Mouse (Mus musculus): ENCODE data around the gene Tmem273.

The Tmem273 gene

GRCm38 (mm10) chr14:32785556-32786130, at the start of gene Tmem273:
Tmem273 (plus strand) TSS chr14:32785963.
- DNase-seq (ENCODE audit: low read depth, low spot score), result no peak

DNA sequence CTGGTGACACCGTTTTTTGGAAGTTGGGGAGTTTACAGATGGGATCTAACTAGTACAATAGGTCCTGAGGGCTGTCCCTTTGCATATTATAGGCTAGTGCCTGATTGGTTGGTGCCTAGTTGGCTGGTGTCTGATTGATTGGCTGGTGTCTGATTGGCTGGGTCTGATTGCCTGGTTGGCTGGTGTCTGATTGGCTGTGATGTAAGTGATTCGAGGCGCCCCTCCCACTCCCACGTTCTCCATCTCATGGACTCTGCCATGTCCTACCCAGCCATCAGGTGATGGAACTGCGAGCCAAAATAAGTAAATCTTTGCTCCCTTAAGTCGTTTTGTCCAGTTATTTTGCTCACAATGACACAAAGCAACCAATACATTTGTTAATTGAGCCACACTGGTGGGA, 49.2 kb upstream of the Tmem273 start:
- peak; percentile 12 for DNase-seq (ENCODE audit: low read depth, low spot score)

DNA sequence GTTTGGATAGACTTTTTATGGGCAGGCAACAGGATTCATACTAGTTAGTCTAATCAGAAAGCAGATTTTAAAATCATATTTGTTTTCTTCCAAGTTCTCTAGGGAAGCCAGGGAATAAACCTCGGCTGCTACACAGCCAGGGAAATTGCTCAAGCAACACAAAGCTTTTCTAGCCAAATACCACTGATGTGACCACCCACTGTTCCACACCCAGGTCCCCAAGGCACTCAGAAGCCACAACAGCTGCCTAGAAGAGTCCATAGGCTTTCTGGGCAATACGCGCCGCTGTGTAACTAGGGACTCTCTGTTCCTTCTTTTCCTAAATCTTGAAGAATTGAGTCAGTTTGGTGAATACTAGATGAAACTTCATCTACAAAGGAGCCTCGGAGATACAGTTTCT, 47.2 kb upstream of the Tmem273 start:
- no peak for DNase-seq (ENCODE audit: low read depth, low spot score)

DNA sequence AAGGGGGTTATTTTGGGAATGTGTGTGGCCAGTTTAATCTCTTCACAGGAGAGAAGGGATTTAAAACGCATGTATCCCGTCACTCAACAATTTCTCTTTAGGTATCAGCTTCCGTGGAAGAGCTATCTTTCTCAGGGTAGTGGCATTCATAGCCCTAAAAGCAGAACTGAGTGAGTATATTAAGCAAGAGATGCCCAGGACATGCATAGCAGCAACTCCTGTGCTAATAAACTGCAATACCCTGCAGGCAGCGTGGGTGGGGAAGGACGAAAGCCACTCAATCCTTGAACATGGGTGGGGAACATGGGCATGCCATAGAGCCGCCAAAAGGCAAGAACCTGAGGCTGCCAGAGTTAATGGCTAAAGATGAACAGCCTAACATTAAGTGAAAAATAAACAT, 37.2 kb upstream of the Tmem273 start:
- no peak for DNase-seq (ENCODE audit: low read depth, low spot score)

GRCm38 (mm10) chr14:32750727-32751126, 35.0 kb upstream of the Tmem273 start:
- DNase-seq (ENCODE audit: low read depth, low spot score), result no peak

DNA sequence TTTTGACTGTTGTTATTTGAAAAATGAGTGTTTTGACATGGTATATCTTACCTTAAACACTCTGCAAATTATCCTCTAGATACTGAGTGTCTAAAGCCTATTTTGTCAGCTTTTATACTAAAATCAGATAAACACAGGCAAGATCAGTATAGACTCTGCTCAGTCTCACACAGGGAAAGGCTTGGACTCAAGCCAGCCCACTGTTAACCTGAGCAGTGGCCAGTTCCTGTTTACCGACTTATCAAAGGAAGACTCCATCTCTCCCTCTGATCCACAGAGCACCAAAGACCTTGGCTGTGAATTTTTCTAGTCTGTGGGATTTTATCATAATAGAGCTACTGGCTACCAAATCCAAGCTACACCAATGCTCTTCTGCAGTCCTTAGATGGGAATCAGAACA, 31.5 kb upstream of the Tmem273 start:
- DNase-seq (ENCODE audit: low read depth, low spot score), result no peak

DNA sequence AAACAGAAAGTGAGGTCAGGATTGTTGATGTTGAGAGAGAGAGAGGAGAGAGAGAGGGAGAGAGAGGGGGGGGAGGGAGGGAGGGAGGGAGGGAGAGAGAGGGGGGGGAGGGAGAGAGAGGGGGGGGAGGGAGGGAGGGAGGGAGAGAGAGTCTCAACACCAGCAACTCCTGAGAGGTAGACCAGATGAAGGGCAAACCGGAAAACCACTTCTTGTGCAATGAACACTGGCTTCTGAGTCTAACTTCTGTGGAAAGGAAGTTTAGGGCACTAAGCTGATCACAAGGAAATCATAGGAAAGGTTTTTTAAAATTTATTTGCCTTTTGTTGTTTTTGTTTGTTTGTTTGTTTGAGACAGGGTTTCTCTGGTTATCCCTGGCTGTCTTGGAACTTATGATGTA, 23.6 kb upstream of the Tmem273 start:
- no peak for DNase-seq (ENCODE audit: low read depth, low spot score)

GRCm38 (mm10) chr14:32770563-32770962, 15.2 kb upstream of the Tmem273 start:
- no peak for DNase-seq (ENCODE audit: low read depth, low spot score)

DNA sequence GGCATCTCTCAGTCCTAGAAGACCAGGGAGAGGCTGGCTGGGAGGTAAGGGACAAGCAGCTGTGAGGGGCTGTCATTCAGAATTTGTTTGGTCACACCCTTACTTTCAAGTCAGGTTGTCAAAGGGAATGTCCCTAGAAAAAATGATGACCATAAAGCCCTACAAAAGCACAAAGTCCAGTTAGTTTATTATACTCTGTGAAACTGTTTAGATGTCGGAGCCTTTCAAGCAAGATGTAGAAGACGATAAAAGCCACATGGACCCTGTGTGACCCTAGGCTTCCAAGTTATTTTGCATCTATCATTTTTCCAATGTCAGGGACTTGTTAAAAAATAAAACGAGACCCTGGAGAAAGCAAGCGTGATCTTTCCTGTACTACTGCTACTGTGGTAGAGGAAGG, 13.7 kb upstream of the Tmem273 start:
- no peak for DNase-seq (ENCODE audit: low read depth, low spot score)

GRCm38 (mm10) chr14:32772791-32773190, 13.0 kb upstream of the Tmem273 start:
- DNase-seq (ENCODE audit: low read depth, low spot score), result peak; percentile 46

DNA sequence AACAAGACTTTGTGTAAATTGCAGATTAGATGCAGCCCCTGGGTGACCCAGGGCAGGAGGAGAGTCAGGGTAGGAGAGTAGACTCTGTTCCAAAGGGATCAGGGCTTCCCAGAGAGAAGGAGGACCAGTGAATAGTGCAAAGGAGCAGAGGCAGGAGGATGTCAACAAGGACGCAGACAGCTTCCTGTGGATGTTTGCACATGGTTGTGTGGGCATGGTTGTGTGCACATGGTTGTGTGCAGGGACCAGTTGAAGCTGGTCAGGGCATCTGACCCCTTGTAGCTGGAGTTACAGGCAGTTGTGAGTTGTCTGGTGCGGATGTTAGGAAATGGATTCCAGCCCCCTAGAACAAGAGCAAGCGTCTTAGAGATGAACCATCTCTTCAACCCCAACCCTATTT, 12.3 kb upstream of the Tmem273 start:
- DNase-seq (ENCODE audit: low read depth, low spot score), result no peak

- DNase-seq (ENCODE audit: low read depth, low spot score), result no peak
These were observed 9.7 kb upstream of the Tmem273 start for GRCm38 (mm10) chr14:32776077-32776476.

DNA sequence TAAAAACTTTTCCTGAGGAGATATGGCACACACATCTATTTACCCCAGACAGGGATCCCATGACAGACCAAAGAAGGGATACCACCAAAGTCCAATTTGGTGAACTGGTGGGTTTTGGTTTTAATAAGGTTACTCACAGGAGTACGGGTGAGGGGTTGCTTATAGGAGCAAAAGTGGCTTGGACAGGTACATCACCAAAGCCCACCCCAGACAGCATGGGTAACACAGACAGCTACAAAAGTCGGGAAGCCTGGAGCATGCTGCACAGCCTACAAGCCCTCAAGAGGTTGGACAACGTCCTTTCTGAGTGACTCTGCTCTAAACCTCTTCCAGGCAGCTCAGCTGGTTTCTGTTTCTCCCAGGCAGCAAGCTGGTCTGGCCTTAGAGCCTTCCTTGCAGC, 7.4 kb upstream of the Tmem273 start:
- no peak for DNase-seq (ENCODE audit: low read depth, low spot score)

DNA sequence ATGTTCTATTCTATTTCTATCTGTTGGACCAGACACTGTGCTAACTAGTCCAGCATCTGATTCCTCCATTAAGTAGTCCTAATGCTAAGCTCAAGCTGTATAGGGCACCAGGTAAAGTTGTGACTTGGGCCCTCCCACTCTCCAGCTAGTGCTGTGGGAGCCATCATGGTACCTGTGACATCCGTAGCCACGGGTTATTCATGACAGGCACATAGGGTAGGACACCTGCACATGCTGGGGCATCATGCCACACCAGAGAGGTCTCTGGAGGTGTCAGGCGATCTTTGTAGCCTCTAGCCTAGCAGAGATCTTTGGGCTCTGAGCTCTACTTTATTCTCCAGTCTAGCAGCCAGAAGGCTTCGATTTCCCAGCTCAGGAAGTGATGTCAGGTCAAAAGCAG, 2.9 kb upstream of the Tmem273 start:
- DNase-seq (ENCODE audit: low read depth, low spot score), result no peak

DNA sequence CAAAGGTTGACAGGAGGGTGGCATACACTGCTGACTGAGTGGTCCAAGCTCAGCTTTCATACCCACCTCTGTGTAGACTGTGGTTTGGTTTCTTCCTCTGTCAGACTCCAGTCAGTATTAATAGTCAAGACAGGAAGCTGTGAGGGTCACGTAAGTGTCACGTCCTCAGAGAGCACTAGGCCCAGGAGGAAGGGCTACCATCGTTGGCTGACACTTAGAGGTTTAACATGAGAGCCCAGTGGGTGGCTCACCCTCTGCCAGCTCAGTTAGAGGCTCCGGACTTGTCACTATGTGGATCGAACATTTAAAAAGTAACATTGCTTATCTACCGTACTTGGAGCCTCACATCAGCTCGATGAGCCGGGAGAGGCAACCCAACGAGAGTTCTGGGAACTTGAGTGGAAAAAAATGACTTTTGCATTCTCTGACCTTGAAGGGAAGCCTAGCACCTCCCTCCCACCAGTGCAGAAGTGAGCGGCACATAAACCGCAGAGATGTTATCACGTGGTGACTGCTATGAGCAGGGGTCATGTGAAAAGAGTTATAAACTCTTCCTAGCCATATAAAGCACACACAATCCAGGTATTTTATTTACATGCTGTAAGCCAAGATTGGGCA, 1.5 kb upstream of the Tmem273 start:
- no peak for DNase-seq (ENCODE audit: low read depth, low spot score)

- DNase-seq (ENCODE audit: low read depth, low spot score), result no peak
These were observed 1.0 kb upstream of the Tmem273 start for GRCm38 (mm10) chr14:32784748-32785134.

DNA sequence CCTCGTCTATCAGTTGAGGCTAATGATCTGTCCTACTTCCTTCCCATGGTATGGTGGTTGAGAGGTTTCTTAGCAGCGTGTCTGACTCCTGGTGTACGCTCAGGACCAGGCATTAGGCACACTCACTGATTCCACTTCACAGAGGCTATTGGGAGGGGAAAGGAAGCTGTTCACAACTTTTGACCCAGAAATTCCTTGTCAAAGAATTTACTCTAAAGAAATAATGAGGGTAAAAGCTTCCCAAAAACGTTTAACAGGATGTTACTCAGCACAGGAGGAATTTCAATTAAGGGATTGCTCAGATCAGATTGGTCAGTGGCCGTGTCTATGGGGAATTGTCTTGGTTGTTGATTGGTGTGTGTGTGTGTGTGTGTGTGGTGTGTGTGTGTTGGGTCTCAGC, 1.9 kb downstream of the Tmem273 start:
- no peak for DNase-seq (ENCODE audit: low read depth, low spot score)

DNA sequence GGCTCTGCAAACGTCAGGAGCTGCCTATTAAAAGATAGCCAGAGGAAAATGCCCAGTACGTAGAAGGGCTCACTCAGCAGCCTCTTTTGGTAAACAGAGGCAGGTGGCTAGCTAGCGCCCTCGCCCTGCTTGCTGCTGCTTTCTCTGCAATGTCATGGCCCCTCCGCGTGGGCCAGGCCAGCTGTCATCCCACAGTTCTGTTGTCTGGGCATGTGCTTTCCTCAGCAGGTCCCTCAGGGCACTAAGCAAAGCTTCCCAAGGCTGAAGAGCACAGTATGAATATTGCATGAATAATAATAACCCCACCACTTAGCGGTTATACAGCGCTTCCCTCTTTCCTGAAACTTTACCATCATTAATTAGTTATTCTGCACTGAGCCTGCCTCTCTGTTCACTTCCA, 10.6 kb downstream of the Tmem273 start:
- no peak for DNase-seq (ENCODE audit: low read depth, low spot score)

DNA sequence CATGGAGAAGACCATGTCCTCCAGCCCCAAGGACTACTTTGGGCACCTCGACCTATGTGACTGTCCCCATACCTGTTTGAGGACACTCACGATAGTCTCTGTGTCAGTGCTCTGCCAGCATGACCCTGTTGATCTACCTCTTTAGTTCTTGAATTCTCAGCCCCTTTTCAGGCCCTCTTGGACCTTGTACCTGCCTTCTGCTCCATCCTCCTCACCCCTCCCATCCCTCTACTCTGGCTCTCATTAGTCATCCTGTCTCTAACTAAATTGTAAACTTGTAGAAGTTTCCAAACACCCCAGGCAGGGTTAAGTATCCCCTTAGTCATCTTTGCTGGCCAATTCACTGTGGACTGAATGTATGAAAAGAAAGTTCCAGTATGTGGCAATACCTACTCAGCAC, 12.0 kb downstream of the Tmem273 start:
- no peak for DNase-seq (ENCODE audit: low read depth, low spot score)

- DNase-seq (ENCODE audit: low read depth, low spot score), result no peak
These were observed 12.6 kb downstream of the Tmem273 start for GRCm38 (mm10) chr14:32798355-32798754.

DNA sequence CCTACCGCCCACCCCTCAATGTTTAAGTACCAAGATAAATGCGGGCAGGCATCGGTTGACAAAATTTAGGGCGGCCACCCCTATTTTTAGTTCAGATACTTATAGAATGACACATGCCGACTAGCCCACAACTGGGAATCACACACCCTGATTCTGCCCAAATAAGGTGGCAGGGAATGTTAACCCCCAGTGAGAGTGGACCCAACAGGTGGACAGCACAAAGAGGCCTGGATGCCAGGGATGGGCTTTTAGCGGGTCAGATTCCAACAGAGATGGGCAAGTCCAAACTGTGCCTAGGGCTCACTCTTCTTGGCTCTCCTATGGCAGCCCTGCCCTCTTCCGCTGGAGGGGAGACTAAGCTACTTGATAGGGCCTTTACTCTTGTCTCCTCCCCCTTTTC, 14.3 kb downstream of the Tmem273 start:
- peak; percentile 17 for DNase-seq (ENCODE audit: low read depth, low spot score)

DNA sequence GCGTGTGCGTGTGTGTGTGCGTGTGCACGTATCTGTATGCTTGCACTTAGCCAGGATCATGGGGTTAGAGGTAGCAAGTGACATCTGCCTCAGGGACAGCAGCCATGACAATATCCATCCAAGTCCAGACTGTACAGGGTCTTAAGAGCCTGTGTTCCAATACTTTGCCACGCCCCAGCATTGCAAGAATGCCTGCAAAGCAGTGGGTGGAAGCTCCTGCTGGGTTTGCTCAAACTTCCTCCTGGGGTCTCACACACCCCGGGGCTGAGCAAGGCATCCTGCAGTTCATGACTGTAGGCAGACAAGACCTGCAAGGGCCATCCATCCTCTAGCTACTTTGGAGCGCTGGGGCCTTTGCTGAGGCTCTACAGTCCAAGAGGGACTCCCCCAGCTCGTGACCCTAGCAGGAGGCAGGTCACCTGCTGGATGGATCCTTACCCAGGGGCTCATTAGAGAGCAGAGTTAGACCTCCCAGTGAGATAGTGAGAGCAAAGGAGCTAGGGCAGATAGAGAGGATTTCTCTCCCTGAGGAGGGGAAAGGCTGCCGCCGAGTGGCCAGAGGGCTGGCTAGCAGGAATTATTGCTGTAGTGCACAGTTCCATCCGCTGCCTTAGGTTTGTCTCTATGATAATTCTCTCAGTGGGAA, 15.4 kb downstream of the Tmem273 start:
- DNase-seq (ENCODE audit: low read depth, low spot score), result peak; percentile 51

- DNase-seq (ENCODE audit: low read depth, low spot score), result no peak
These were observed 15.9 kb downstream of the Tmem273 start for GRCm38 (mm10) chr14:32801662-32802024.

- DNase-seq (ENCODE audit: low read depth, low spot score), result no peak
These were observed 24.3 kb downstream of the Tmem273 start for GRCm38 (mm10) chr14:32810111-32810510.
